Mouse (Mus musculus): ENCODE measurements around the gene Pafah2.

Gene Pafah2

DNA sequence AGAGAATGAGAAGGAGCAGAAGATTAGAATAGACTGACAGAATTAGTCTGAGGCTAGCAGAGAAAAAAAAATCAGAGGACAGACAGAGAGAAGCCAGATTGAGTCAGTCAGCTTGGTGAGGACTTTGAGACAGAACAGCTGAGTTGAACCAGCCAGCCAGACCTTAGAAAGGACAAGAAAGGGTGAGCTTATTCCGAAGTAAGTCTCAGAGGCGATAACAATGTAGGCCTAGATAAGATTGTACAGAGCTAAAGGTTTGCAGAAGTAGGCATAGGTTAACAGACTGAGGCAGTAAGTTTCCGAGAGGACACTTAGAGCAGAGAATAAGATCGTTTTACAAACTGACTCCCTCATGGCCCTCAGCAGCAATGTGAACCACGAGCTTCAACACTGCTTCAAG is 65.1 kb downstream of the Pafah2 start:
- DNase-seq (ENCODE audit: low read depth): no peak

DNA sequence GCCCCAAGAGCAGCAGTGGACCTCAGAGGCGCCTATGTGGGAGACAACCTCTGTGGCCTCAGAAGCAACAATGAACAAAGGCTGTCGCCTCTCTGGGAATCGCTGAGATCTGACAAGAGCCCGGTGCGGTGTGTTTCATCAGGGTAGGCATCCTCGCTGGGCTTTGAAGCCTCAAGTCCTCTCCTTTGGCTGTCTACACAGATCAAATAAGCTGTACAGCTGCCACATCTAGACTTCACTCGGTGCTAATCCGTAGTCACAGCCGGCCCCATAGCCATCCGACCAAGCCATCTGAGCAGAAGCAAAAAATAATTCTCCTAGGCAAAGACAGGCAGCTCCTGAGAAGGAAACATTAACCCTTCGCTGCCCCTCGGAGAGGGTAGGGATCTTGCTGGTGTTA is 69.7 kb downstream of the Pafah2 start:
- no peak for DNase-seq (ENCODE audit: low read depth)

- no peak for DNase-seq (ENCODE audit: low read depth)
Measured at GRCm38 (mm10) chr4:134466381-134467262, 70.5 kb downstream of the Pafah2 start.

- no peak for DNase-seq (ENCODE audit: low read depth)
Measured at GRCm38 (mm10) chr4:134467435-134468214, 71.5 kb downstream of the Pafah2 start.

DNA sequence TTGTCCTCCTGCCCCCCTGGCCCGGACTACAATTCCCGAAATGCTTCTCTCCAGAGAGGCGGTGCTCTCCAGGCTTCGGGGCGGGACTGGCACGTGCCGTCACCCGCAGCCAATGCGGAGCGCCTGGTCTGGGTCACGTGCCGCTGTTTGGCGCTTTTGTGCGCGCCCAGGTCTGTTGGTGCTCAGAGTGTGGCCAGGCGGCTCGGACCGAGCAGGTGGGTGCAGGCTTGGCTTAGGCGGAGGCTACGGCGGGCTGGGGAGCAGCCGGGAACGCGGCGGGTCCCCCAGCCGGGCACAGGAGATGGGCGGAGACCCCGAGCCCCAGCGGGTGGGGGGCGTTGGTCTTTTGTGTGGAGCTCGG is 72.1 kb downstream of the Pafah2 start, which contains the start of gene Stmn1:
Gene Stmn1 (plus strand): TSS at position 106 of the 361 bp plus-strand sequence.
- peak; percentile 95 for DNase-seq (ENCODE audit: low read depth)

GRCm38 (mm10) chr4:134468578-134469266 is 72.6 kb downstream of the Pafah2 start:
- DNase-seq (ENCODE audit: low read depth): peak; percentile 93

- DNase-seq (ENCODE audit: low read depth): peak; percentile 28
Measured at GRCm38 (mm10) chr4:134469341-134469796, 73.2 kb downstream of the Pafah2 start.

GRCm38 (mm10) chr4:134469985-134470384 is 73.9 kb downstream of the Pafah2 start:
- DNase-seq (ENCODE audit: low read depth): no peak

DNA sequence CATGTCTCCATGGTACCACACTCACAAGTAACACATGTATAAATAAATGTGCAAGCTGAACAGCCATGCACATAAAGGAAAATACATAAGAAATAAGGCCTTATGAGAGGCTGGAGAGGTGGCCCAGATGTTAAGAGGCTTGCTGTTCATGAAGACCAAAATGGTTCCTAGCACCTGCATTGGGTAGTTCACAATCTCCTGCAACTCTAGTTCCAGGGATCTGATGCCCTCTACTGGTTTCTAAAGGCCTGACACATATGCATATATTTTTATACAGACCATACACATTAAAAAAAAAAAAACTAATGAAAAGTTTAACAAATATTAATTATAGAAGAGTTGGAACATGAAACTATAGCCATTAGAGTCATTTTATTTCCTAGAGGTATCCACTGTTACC is 75.3 kb downstream of the Pafah2 start:
- DNase-seq (ENCODE audit: low read depth): peak; percentile 22

GRCm38 (mm10) chr4:134473764-134474163 is 77.6 kb downstream of the Pafah2 start:
- DNase-seq (ENCODE audit: low read depth): no peak

GRCm38 (mm10) chr4:134474240-134474639 is 78.1 kb downstream of the Pafah2 start:
- DNase-seq (ENCODE audit: low read depth): no peak

DNA sequence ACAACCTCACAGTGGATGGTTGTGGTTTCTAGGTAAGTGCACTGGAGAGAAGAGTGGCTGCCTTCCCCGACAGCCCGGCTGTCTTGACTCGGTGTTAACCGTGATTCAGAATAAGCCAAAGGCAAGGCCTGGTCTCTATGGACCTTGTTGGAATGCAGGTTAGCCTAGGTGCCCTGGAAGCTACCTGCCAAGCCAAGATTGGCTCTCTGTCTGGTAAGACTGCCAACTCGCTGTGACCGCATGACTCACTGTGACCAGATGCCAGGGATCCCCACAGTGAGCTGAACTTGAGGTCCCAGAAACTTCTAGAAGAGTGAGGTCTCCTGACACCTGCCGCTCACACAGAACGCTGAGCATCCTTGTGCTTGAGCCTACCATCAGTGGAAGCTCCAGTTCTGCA is 80.8 kb downstream of the Pafah2 start:
- no peak for DNase-seq (ENCODE audit: low read depth)

All from NIH3T3 (cell line).